Mouse (Mus musculus): ENCODE data around the gene Panx2.

Panx2 gene

DNA sequence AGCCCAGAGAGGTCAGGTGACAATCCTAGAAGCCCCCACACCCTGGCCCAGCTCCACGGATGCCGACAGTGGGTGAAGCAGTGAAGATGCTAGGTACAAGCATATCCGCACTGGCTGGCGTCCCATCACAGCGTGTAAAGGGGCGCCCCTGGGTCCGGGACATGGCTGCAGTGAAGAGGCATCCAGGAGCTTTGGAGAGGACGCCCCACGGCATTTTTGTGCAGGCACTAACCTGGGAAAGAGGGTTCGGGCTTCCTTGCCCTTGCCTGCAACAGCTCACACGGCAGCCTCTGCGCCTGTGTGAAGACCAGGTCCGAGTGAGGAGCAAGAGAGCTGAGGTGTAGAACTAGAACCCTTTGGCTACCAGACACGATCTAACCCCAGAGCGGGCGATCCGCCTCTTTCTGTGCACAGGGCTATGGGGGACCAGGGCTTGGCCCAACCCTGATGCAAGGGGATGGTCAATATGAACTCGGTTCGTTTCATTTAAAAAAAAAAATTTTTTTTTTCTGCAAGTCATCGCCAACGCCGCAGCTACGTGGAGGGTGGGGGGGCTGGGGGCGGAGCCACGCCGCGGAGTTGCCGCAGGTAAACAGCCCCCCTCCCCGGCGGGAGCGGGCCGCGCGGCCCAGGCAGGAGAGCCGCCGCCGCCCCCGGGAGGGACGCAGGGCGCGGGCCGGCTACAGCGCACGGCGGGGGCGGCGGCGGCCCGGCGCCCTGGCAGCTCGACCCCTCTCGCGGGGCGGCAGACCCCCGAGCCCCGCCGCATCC is at the start of gene Panx2:
Gene Panx2, plus strand, starts transcription at position 574 of the 771 bp plus-strand sequence.
- in situ Hi-C loops (cut with MboI; ENCODE audit: unreplicated experiment in 2 of 2): no loop called here

DNA sequence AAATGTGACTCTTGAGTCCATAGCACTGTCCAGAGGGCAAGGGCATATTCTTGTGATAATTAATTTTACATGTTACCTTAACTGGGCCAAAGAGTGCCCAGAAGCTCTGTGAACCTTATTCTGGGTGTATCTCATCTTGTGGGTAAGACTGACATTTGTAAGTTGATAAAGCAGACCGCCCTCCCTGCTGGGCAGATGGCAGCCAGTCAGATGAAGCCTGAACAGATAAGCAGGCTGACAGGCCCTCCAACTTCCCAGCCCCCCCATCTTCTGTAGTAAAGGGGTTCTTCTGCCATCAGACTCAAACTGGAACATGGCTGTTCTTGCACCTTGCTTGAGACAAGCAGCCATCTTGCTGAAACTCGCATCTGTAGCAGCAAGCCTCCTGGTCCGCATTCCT is 42.8 kb upstream of the Panx2 start:
- in situ Hi-C loops (cut with MboI; ENCODE audit: unreplicated experiment in 2 of 2): no loop called here

DNA sequence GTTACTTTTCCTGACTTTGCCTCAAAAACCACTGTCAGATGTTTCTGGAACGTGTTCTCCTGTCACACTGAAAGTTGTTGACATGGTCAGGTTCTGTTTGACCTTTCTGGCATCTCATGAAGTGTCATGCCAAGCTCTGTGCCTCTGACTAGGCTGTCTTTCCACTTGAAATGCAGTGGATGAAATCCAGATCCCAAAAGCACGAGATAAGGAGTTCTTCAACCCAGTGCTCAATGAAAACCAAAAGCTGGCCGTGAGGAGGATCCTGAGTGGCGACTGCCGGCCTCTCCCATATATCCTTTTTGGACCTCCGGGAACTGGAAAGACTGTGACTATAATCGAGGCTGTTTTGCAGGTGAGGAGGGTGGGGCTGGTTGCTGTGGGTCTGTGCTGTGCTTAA is 39.4 kb upstream of the Panx2 start:
- in situ Hi-C loops (cut with MboI; ENCODE audit: unreplicated experiment in 2 of 2): no loop called here

DNA sequence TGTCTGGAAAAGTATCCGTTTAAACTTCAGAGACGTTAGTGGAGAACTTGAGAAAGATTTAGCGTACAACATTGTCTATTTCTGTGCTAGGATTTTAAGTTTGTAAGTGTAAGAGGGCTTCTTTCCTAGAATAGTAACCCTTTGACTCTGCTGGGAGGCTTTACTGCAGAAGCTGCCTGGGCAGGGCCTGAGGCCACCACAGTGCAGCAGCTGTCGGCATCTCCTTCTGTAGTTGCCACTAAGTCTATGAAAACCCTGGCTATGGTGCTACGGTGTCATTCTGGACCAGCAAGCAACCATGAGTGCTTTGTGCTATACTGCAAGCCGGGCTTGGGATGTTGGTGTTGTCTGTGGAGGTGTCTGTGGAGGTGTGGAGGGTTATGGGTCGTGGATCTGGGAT is 39.0 kb upstream of the Panx2 start:
- in situ Hi-C loops (cut with MboI; ENCODE audit: unreplicated experiment in 2 of 2): no loop called here

DNA sequence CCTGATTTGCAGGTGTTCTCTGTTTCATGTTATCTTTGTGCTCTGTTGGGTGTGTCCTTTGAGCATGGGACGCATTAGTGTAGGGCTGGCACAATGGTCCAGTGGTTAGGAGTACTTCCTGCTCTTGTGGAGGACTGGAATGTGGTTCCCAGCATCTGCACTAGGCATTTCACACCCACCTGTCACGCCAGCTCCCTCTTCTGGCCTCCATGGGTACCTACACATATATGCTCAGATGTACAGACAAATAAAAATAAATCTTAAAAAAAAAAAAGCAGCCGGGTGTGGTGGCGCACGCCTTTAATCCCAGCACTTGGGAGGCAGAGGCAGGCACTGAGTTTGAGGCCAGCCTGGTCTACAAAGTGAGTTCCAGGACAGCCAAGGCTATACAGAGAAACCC is 15.2 kb upstream of the Panx2 start:
- in situ Hi-C loops (cut with MboI; ENCODE audit: unreplicated experiment in 2 of 2): no loop called here

DNA sequence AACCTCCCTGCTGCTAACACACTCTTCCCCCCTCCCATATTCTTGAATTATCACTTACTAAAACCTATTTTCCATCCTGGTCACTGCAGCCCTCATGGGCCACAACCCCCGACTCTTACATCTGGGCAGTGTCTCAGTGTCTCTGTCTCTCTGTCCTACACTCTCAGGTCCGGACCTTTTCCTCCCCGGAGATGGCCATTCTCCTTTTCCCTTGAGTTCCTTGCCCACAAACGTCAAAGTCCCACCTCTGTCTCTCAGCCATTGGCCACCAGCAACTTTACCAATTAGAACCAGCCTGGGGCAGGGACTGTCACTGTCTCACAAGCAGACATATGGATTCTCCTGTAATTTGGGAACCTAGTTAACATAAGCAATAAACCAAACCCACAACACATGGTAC is 13.2 kb upstream of the Panx2 start:
- in situ Hi-C loops (cut with MboI; ENCODE audit: unreplicated experiment in 2 of 2): no loop called here

DNA sequence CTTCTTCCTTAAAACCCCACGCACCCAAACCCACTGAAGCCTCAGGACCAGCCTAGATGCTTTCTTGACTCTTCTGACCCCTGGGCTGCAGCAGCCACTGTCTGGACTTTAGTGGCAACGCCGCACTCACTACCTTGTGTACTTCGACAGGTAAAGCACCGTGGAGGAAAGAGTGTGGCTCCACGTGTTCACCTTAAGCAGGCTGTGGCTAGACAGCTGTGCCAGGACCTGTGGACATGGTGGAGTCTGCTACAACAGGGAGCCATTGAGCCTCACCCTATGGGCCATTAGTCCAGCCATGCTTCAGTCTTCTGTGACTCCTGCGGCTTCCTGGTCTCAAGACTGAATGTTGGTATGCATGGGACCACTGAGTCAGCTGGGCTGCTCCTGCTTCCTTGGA is 4.9 kb upstream of the Panx2 start:
- in situ Hi-C loops (cut with MboI; ENCODE audit: unreplicated experiment in 2 of 2): no loop called here

DNA sequence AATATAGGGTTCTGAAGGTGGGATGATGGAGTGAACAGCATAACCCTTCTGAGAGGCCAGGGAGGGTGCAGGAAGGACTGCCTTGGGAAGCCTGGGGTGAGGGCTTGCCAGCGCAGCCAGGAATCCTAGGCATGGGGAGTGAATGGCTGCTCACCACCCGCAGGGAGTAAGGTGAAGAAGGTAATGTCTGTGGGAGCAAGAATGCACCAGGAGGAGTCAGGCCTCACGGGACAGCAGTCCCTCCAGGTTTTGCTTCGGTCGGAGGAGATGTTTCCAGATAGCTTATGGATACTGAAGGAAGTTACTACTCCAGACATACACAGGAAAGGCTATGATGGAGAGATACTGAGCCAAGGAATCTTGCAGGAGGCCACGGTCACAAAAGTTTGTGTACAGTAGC is 798 bp upstream of the Panx2 start:
- in situ Hi-C loops (cut with MboI; ENCODE audit: unreplicated experiment in 2 of 2): no loop called here

DNA sequence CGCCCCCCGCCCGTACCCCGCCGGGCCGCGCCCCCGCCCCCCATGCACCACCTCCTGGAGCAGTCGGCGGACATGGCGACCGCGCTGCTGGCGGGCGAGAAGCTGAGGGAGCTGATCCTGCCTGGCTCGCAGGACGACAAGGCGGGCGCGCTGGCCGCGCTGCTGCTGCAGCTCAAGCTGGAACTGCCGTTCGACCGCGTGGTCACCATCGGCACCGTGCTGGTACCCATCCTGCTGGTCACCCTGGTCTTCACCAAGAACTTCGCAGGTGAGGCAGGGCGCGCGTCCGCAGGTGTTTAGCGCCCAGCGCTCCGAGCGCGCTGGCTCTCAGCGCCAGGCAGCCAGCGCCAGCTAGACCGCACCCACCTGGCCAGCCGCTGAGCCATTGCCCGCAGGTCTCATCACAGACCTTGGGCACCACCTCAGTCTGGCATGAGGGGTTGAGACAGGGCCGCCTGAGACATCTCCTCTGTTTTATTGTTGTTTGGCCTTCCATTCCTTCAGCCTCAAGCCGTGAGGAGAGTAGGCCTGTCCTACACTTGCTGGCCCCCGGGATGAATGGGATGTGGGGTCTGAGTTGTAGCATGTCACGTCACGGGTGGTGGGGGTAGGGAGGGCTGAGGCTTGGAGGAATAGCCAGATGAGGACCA is 623 bp downstream of the Panx2 start:
- in situ Hi-C loops (cut with MboI; ENCODE audit: unreplicated experiment in 2 of 2): no loop called here

DNA sequence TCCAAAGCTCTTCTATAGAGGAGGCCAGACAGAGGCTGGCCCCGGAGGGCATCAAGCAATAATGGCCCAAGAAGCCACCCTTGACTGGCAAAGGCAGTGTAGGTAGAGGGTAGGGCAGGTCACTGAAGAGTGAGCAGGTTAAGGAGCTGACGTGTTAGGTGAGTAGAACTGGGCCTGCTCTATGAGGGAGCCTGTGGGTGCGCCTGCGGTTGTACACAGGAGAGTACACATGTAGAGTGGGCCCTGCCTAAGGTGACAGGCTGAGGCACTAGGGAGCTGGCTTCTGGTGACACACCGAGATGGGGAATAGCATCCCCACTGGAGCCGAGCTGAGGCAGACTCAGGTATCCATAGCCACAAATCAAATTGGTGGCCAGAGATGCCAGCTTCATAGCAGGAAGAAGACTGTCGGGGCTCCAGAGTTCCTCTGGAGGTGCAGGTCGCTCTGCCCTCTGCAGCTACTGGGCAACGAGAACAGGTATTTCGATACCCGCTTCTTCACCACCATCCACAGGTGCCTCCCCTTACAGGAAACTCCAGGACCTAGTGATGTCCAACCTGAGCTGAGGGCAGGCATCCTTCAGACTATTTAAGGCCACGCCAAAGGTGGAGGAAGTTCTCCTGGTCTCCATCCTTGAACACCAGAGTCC is 1.4 kb downstream of the Panx2 start:
- in situ Hi-C loops (cut with MboI; ENCODE audit: unreplicated experiment in 2 of 2): no loop called here

DNA sequence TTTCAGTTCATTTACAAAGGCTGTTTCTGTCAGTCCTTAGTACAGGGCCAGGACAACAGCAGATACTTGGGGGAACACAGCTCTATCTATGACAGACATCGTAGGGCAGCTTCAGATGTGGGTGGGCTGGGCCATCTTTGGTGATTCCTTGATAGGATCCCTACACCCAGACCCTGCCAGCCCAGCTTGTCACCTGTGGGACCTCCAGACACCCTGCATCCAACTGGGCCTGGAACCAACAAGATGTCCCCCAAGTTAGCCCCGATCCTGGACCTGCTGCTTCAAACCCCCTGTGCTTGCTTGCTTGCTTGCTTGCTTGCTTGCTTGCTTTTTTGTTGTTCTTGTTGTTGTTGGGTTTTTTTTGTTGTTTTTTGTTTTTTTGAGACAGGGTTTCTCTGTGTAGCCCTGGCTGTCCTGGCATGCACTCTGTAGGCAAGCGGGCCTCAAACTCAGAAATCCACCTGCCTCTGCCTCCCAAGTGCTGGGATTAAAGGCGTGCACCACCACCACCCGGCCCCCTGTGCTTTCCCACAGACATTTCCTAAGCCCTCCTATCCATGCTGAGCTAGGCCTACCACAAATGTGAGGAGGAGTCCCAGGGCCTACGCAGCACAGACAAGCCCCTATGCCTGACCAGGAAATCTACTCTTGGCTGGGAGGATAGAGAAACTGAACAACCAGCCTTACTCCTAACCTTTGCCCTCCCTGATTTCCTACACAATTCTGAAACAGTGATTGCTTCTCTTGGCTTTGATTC is 2.4 kb downstream of the Panx2 start:
- in situ Hi-C loops (cut with MboI; ENCODE audit: unreplicated experiment in 2 of 2): no loop called here

DNA sequence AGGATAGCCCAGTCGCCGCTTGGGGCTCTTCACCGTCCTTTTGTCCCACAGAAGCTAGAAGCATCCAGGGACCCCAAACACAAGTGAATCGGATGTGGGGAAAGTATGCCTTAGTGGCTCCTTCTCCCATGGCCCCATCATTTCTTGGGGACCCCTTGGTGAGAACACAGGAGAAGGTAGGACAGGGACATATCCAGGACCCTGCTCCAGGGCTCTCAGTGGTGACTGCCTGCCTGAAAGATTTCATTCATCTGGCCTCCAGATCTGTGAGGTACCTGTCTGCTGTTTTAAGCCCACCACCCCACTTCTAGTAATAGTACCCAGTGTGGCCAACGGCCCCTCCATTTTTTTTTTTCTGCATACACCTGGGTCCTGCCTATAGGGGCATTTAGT is 3.0 kb downstream of the Panx2 start:
- in situ Hi-C loops (cut with MboI; ENCODE audit: unreplicated experiment in 2 of 2): no loop called here

DNA sequence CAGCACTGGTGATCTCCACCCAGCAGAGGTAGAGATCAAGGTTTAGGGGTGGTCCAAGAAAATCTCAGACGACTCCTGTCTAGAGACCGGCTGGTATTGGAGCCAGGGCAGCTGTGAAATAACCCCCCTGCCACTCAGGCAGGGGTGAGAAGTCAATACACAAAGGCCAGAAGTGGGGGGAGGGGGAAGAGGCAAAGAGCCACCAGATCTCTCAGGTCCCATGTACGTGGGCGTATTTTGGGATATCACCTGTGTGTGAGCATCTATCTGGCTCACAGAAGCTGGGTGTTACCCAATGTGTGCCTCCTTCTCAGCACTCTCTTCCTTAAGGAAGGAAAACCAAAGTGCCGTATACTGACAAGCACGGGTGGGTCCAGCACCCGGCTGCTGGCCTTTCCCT is 3.5 kb downstream of the Panx2 start:
- in situ Hi-C loops (cut with MboI; ENCODE audit: unreplicated experiment in 2 of 2): no loop called here

DNA sequence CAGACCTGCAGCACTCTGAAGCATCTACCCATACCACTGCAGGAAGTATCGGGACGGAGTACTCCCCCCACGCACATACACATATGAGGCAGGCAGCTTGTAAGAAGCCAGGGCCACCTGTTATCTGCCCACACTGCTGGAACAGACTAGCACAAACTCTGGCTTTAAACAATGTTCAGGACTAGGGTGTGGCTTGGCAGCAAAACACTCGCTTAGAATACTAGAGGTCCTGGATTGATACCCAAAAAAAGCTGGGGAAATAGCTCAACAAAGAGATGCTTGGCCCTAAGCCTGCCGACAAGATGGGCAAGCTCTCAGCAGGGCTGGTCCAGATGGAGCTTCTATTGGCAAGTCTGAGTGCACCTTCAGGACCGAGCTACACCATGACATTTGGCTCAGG is 4.0 kb downstream of the Panx2 start:
- in situ Hi-C loops (cut with MboI; ENCODE audit: unreplicated experiment in 2 of 2): no loop called here

DNA sequence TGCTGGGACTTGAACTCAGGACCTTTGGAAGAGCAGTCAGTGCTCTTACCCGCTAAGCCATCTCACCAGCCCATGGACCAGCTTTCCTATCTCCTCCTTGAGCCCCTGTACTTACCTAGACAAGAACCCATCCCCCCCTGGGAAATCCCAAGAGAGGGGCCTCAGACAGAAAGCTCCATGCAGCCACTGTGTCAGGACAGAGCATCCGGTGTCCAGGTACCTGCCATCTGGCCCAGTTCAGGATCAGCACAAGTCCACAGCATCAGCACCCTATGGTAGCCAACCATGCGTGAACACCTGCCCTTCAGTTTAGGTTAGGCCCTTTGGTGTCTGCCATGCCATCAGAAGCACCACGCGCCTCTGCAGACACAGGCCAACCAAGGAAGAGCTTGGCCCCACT is 5.4 kb downstream of the Panx2 start:
- in situ Hi-C loops (cut with MboI; ENCODE audit: unreplicated experiment in 2 of 2): no loop called here

DNA sequence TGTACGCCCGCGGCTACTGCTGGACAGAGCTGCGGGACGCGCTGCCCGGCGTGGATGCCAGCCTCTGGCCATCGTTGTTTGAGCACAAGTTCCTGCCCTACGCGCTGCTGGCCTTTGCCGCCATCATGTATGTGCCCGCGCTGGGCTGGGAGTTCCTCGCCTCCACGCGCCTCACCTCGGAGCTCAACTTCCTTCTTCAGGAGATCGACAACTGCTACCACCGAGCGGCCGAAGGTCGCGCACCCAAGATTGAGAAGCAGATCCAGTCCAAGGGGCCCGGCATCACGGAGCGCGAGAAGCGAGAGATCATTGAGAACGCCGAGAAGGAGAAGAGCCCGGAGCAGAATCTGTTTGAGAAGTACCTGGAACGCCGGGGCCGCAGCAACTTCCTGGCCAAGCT is 8.1 kb downstream of the Panx2 start:
- in situ Hi-C loops (cut with MboI; ENCODE audit: unreplicated experiment in 2 of 2): no loop called here

DNA sequence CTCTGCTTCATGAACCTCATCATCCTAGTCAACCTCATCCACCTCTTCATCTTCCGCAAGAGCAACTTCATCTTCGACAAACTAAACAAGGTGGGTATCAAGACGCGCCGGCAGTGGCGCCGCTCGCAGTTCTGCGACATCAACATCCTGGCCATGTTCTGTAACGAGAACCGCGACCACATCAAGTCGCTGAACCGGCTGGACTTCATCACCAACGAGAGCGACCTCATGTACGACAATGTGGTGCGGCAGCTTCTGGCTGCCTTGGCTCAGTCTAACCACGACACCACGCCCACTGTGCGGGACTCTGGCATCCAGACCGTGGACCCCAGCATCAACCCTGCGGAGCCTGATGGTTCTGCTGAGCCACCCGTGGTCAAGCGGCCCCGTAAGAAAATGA is 8.7 kb downstream of the Panx2 start:
- in situ Hi-C loops (cut with MboI; ENCODE audit: unreplicated experiment in 2 of 2): no loop called here

DNA sequence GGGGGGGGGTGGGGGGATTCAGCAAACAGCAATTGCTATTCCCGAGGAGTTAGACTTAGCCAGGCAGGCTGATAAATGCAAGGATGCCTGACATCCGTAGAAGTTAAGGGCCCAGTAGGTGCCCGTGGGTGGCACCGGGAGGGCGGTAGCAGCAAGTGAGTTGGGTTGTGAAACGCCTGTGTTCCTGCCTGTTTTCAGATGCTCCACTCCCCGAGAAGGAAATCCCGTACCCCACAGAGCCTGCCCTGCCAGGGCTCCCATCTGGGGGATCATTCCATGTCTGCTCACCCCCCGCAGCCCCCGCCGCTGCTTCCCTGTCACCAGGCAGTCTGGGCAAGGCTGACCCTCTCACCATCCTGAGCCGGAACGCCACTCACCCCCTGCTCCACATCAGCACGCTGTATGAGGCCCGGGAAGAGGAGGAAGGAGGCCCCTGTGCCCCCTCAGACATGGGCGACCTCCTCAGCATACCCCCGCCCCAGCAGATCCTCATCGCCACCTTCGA is 9.9 kb downstream of the Panx2 start:
- in situ Hi-C loops (cut with MboI; ENCODE audit: unreplicated experiment in 2 of 2): no loop called here

DNA sequence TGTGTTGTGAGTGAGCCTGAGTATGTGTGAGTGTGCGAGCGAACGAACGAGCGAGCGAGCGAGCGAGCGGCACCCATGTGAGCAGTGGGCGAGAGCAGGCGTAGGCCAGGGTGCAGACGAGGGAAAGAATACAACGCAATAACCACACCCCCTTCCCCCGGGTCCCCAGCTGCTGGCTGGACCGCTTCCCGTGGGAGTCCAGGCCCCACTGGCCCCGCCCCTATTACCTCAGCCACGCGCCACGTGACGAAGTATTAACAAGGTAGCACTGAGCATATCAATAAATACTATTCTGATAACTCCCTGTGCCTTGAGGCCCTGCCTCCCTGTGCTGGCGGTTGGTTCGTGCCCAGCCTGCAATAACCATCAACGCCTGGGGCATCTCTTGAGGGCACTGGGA is 11.1 kb downstream of the Panx2 start:
- in situ Hi-C loops (cut with MboI; ENCODE audit: unreplicated experiment in 2 of 2): loop anchor here (10.0 kb wide), 2 partner anchors 246 to 326 kb away; no protein-coding TSS in a partner anchor

DNA sequence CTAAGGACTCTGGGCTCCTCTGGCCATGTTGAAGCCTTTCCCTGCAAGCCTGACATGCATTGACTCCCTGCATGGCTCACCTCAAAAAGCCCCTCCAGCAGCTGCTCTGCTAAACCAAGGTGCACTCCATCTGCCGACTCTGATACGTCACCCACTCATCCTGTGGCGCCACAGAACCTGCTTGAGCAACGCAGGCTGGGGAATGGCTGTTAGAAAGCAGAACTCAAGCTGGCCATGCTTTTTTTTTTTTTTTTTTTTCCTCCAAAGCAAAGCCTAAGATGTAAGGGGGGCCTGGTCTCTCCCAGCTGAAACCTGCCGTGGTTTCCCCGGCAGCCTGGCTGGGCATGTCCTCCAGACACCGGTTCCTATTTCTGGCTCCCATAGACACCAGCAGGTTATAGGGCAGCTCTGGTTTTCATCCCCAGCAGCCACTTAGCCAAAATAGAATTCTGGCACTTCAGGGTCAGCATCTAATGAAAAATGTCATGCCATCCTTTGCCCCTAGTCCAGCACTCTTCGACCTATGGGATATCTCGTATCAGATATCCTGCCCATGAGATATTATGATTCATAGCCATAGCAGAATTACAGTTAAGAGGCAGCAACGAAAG is 14.6 kb downstream of the Panx2 start:
- in situ Hi-C loops (cut with MboI; ENCODE audit: unreplicated experiment in 2 of 2): loop anchor here (10.0 kb wide), 2 partner anchors 249 to 329 kb away; no protein-coding TSS in a partner anchor
